Mouse (Mus musculus) testis, adult 2 months (tissue): ENCODE data around the gene Sypl. TPM values are rescaled to one million over a fixed set of nuclear protein-coding genes. Genes with fewer than 3 reads are reported as not detected.

Experiments
- H3K27ac ChIP-seq: fragments of 200-500 bp; 2 replicates; pipeline ENCODE4 v1.5.1; 2012; ENCODE audit warnings: low read depth, low read length; ENCODE audit not compliant: control insufficient read depth, insufficient read depth
- H3K27me3 ChIP-seq: fragments of 200-500 bp; 2 replicates; pipeline ENCODE4 v1.6.1; 2012; ENCODE audit warnings: mild to moderate bottlenecking, low read length, moderate library complexity; ENCODE audit not compliant: control insufficient read depth, insufficient read depth
- H3K36me3 ChIP-seq: fragments of 200-500 bp; 2 replicates; pipeline ENCODE4 v1.6.1; 2012; ENCODE audit warnings: mild to moderate bottlenecking, low read length; ENCODE audit not compliant: control insufficient read depth, insufficient read depth
- H3K4me1 ChIP-seq: fragments of 200-500 bp; 2 replicates; pipeline ENCODE4 v1.6.1; 2012; ENCODE audit warnings: low read length; ENCODE audit not compliant: control insufficient read depth, insufficient read depth
- H3K4me3 ChIP-seq: fragments of 200-500 bp; 2 replicates; pipeline ENCODE4 v1.5.1; 2012; ENCODE audit warnings: low read depth, mild to moderate bottlenecking, low read length, moderate library complexity, mixed read lengths; ENCODE audit not compliant: control insufficient read depth
- CTCF ChIP-seq: fragments of 200-500 bp; IDR thresholded peaks from 2 replicates; pipeline ENCODE4 v1.5.1; 2012; ENCODE audit warnings: low read depth, mild to moderate bottlenecking, inconsistent platforms, low read length, moderate library complexity; ENCODE audit not compliant: control insufficient read depth, insufficient read depth, insufficient replicate concordance
- POLR2A ChIP-seq: fragments of 200-500 bp; IDR thresholded peaks from 2 replicates; pipeline ENCODE4 v1.6.1; 2012; ENCODE audit warnings: low read depth, mild to moderate bottlenecking, inconsistent platforms, low read length, moderate library complexity; ENCODE audit not compliant: control insufficient read depth
- polyA plus RNA-seq: library from polyadenylated mRNA; depleted of rRNA; stranded (reverse); fragments of >200 nt; gene quantifications from 2 replicates; pipeline ENCODE4 v1.2.3, GENCODE M21; 2012

Gene Sypl
- polyA plus RNA-seq, 1 experiment = 221 TPM

DNA sequence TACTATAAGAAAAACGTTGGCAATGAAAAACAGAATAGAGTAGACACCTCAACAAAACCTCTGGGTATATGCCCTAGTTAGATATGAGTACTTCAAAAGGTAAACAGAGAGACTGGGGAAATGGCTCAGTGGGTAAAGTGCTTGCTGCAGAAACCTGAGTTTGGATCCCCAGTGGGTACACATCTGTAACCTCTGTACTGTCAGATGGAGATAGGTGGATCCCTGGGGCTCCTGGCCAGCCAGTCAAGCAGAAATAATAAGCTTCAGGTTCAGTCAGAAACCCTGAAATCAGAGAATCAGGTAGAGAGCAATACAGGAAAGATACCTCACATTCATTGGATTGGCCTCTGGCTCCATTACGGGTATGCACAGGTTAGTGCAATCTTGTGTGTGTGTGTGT lies 3.5 kb downstream of the Sypl start:
- TF ChIP-seq POLR2A (no peak), CTCF (no peak)
- Histone ChIP-seq H3K36me3 (no peaks in the 10 kb centered on the region), H3K4me3 (no peak overlapping the region), H3K27ac (no peak overlapping the region), H3K27me3 (no peaks in the 10 kb centered on the region), H3K4me1 (no peaks in the 10 kb centered on the region; the same call in 1 of the 2 replicates)

DNA sequence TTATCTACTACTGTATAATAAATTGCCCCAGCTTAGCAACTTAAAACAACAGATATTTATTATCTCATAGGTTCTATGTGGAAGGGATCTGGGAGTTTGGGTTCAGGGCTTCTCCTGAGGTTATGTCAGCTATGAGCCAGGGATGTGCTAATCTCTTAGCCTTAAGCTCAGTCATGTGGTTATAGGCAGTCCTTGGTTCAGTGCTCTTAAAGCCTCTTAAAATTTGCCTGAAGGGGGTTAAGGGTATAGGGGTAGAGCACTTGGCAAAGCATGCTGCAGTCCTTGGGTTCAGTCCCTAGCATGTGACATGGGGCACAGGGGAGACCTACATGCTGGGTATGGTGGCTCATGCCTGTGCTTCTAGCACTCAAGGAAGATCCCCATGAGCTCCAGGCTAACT lies 8.4 kb downstream of the Sypl start:
- H3K27ac ChIP-seq = no peak overlapping the region
- H3K36me3 ChIP-seq = peaks cover 1% of the 10 kb centered on the region; the same call in 1 of the 2 replicates
- H3K4me1 ChIP-seq = no peaks in the 10 kb centered on the region; the same call in 1 of the 2 replicates
- TF ChIP-seq POLR2A (no peak), CTCF (no peak)
- no peaks in the 10 kb centered on the region for H3K27me3 ChIP-seq
- no peak overlapping the region for H3K4me3 ChIP-seq

DNA sequence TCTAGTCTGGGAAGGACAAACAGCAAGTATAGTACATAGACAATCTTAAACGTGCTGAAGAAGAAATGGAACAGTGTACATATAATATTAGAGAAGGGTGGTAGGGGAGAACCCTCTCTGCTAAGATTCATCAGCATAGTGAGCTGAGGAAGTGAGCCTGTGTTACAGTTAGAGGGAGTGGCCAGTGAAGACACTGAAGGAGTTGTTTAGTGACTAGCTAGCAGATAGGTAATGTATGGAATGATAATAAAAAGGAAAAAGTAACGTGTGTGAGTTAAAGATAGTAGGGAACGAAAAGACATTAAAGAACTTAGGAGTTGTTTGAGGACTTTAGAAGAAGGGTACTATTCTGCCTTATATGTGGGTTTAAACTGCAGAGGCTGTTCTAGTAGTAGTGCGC lies 10.2 kb downstream of the Sypl start:
- H3K27ac ChIP-seq = no peak overlapping the region
- H3K27me3 ChIP-seq = no peaks in the 10 kb centered on the region
- TF ChIP-seq CTCF = no peak
- TF ChIP-seq POLR2A = no peak
- H3K4me3 ChIP-seq = no peak overlapping the region
- H3K4me1 ChIP-seq = no peaks in the 10 kb centered on the region
- H3K36me3 ChIP-seq = peaks cover 1% of the 10 kb centered on the region; the same call in 1 of the 2 replicates

DNA sequence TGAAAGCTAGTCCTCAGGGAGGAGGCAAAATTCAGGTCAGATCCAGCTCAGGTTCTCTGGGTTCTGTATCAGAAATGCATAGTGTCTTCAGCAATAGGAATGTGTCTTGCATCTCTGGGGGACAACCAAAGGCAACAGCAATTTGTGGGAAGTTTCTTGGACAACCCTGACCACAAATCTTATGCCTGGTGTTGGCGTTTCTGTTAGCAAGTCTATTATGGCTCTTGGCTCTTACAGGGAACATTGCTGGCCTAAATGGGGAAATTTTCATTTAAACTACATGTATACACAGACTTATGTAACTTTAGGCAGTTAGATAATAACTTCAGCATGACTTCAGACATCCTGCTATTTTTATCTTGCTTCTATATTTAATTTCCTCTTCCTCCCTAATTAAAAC lies 18.6 kb downstream of the Sypl start:
- H3K36me3 ChIP-seq = peaks cover 3% of the 10 kb centered on the region; the same call in 1 of the 2 replicates
- H3K27me3 ChIP-seq = no peaks in the 10 kb centered on the region
- no peaks in the 10 kb centered on the region for H3K4me1 ChIP-seq
- no peak overlapping the region for H3K27ac ChIP-seq
- H3K4me3 ChIP-seq = no peak overlapping the region
- TF ChIP-seq CTCF (no peak), POLR2A (no peak)

DNA sequence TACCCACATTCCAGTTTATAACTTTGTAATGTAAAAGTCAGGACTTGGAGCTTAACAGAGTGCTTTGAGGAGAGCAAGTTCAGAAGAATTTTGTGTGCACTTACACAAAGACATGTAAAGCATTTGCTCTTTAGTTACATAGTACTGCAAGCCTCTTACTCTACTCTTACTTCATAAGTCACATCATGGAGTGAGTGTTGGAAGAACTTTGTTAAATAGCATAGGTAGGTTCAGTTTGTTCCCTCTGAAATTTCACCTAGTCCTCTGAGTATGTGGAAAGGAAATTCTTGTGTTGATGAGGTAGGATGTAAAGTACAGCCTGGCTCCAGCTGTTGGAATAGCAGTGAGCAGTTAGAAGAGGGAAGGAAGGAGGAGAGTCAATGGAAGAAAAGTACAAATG lies 21.2 kb downstream of the Sypl start:
- no peak overlapping the region for H3K27ac ChIP-seq
- H3K4me1 ChIP-seq = no peaks in the 10 kb centered on the region
- no peaks in the 10 kb centered on the region for H3K27me3 ChIP-seq
- TF ChIP-seq CTCF = no peak
- TF ChIP-seq POLR2A = no peak
- peaks cover under 1% of the 10 kb centered on the region; the same call in 1 of the 2 replicates for H3K36me3 ChIP-seq
- no peak overlapping the region for H3K4me3 ChIP-seq

DNA sequence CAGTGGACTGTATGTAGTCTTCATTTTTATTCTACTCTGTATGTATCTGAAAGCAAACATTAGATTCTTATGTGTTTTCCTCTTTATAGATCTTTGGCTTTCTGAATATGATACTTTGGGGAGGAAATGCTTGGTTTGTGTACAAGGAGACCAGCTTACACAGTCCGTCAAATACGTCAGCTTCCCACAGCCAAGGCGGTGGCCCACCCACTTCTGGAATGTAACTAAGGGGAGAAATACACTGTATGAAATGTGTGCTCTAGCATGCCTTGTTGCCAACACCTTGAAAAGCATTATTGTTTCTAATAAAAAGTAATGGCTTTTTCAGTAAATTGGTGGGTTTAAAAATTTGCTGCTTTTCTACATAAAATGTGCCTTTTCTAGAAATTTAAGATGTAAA lies 21.8 kb downstream of the Sypl start:
- no peaks in the 10 kb centered on the region for H3K36me3 ChIP-seq
- no peak for TF ChIP-seq POLR2A
- TF ChIP-seq CTCF = no peak
- H3K27me3 ChIP-seq = no peaks in the 10 kb centered on the region
- no peaks in the 10 kb centered on the region for H3K4me1 ChIP-seq
- H3K4me3 ChIP-seq = no peak overlapping the region
- H3K27ac ChIP-seq = no peak overlapping the region

DNA sequence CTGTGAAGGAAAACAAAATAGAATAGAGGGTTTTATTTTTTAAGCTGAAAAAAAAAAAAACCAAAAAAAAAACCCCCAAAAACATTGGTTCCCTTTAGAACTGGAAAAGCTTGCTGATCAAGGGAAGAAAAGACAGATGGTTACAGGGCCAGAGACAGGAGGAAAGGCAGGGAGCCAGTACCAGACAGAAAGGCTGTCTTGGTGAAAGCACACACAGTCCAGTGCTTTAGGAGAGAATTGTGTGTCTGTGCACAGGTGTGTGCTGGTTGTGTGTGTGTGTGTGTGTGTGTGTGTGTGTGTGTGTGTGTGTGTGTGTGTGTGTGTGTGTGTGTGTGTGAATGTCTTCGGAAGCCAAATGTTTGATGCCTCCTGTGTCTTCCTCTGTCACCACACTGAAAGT lies 28.9 kb downstream of the Sypl start:
- TF ChIP-seq CTCF (no peak), POLR2A (no peak)

DNA sequence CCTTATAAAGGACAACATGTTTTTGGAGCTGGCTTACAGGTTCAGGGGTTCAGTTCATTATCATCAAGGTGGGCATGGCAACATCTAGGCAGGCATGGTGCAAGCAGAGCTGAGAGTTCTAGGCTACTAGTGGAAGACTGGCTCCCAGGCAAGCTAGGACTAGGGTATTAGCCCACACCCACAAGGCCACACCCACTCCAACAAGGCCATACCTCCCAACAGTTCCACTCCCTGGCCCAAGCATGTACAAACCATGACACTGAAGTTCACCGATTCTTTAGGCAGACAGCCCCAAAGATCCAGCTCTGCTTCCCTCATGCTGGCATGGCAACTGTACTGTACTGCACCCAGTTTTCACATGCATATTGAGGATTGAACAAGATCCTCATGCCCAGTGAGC lies 29.4 kb downstream of the Sypl start:
- no peak for TF ChIP-seq POLR2A
- no peak for TF ChIP-seq CTCF
- no peaks in the 10 kb centered on the region for H3K4me1 ChIP-seq
- H3K4me3 ChIP-seq = no peak overlapping the region
- H3K27me3 ChIP-seq = no peaks in the 10 kb centered on the region
- no peak overlapping the region for H3K27ac ChIP-seq
- H3K36me3 ChIP-seq = no peaks in the 10 kb centered on the region

More for the DNA sequence above, 28.9 kb downstream of the Sypl start:
- H3K27me3 ChIP-seq = no peaks in the 10 kb centered on the region
- no peaks in the 10 kb centered on the region for H3K4me1 ChIP-seq
- H3K4me3 ChIP-seq = no peak overlapping the region
- no peaks in the 10 kb centered on the region for H3K36me3 ChIP-seq
- H3K27ac ChIP-seq = no peak overlapping the region
